Mouse (Mus musculus) lung, postnatal 0 days (tissue): Measurements from ENCODE around the gene Cux1.

ENCODE experiments used
- CTCF ChIP-seq: IDR thresholded peaks from 2 replicates; pipeline ENCODE4 v1.5.1; 2016; ENCODE audit warnings: antibody characterized with exemption, mild to moderate bottlenecking
- EP300 ChIP-seq: IDR thresholded peaks from 2 replicates; pipeline ENCODE4 v1.6.1; 2016; ENCODE audit warnings: antibody characterized with exemption, mild to moderate bottlenecking, control low read depth

DNA sequence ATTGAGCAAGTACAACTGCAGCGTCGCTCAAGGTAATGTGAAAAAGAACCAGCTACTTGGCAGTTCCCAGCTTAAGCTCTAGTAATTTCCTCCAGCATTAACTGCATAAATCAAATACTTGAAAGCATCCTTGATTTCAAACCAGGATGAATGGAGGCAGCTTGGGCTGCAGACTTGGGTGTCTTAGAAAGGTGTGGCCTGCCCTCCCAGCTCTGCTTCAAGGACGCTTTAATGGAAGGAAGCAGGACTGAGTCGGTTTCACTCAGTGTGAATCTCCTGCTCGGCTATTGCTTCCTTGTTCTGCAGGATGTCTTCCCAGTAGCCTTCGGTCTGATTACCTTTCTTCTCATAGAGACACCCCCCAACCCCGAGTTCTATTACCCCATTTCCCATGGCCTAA is 6.6 kb downstream of the Cux1 start:
- no peak for TF ChIP-seq CTCF
- no peak for TF ChIP-seq EP300
